Mouse (Mus musculus): ENCODE measurements at regions not wholly inside any gene's neighbourhood (a gene's known extent, or its start where the extent isn't known, plus 50 kb on each side); places are given as distances from the start of the nearest gene placed in this dataset.

GRCm38 (mm10) chr2:51847964-51848363 lies 87.0 kb downstream of the Rbm43 start:
- Histone ChIP-seq H3K9ac (replicated peaks; ENCODE audit: low read length, poor library complexity, severe bottlenecking) (no peak overlapping the region), H3K4me1 (ENCODE audit: insufficient read depth, low read length) (no peaks in the 10 kb centered on the region), H3K4me2 (ENCODE audit: low read depth, low read length, poor library complexity, severe bottlenecking) (no peak overlapping the region), H3K4me3 (ENCODE audit: low read depth, low read length) (no peak overlapping the region), H3K36me3 (ENCODE audit: insufficient read depth, low read length) (no peaks in the 10 kb centered on the region), H3K27ac (ENCODE audit: low read depth, low read length) (no peak overlapping the region), H3K9me3 (ENCODE audit: low read length) (no peaks in the 10 kb centered on the region), H3K27me3 (ENCODE audit: insufficient read depth, low read length) (no peaks in the 10 kb centered on the region)
- ATAC-seq (ENCODE audit: low FRiP score) (no peak), DNase-seq (ENCODE audit: low spot score) (no peak)
- WGBS, result 68% methylated on average over 6 of the region's 6 CpGs
- no peak for TF ChIP-seq CTCF (IDR thresholded peaks at IDR 0.05)

- no peak for TF ChIP-seq CTCF (IDR thresholded peaks at IDR 0.05)
- Histone ChIP-seq H3K27me3 (ENCODE audit: insufficient read depth, low read length) (no peaks in the 10 kb centered on the region), H3K4me1 (ENCODE audit: insufficient read depth, low read length) (no peaks in the 10 kb centered on the region), H3K36me3 (ENCODE audit: insufficient read depth, low read length) (no peaks in the 10 kb centered on the region), H3K9me3 (ENCODE audit: low read length) (no peaks in the 10 kb centered on the region), H3K27ac (ENCODE audit: low read depth, low read length) (no peak overlapping the region), H3K4me3 (ENCODE audit: low read depth, low read length) (no peak overlapping the region), H3K9ac (replicated peaks; ENCODE audit: low read length, poor library complexity, severe bottlenecking) (no peak overlapping the region), H3K4me2 (ENCODE audit: low read depth, low read length, poor library complexity, severe bottlenecking) (no peak overlapping the region)
- ATAC-seq (ENCODE audit: low FRiP score), result no peak
- WGBS, result 64% methylated on average over 2 of the region's 2 CpGs
- DNase-seq (ENCODE audit: low spot score), result no peak
Measured at GRCm38 (mm10) chr2:51848491-51848890, 86.5 kb downstream of the Rbm43 start.

DNA sequence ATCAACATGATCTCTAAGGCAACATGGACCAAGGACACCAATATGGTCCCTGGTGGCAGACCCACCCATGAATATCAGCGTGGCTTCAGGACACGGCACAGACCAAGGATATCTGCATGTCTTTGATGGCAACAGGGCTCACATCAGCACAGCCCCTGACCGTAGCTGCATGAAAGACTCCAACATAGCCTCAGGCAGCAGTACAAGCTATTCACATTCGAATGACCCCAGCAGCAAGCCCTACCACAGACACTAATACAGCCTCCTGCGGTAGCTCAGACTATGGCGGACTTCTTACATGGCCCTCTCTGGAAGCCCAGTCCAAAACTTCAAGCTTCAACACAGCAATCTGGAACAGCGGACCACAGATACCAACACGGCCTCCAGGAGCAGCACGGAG lies 84.4 kb downstream of the Rbm43 start:
- no peak for DNase-seq (ENCODE audit: low spot score)
- 86% methylated on average over 9 of the region's 9 CpGs for WGBS
- H3K9me3 ChIP-seq (ENCODE audit: low read length), result no peaks in the 10 kb centered on the region

GRCm38 (mm10) chr2:51851711-51852110 lies 83.3 kb downstream of the Rbm43 start:
- no peak for ATAC-seq (ENCODE audit: low FRiP score)
- H3K9ac ChIP-seq (replicated peaks; ENCODE audit: low read length, poor library complexity, severe bottlenecking), result no peak overlapping the region
- no peaks in the 10 kb centered on the region for H3K36me3 ChIP-seq (ENCODE audit: insufficient read depth, low read length)
- no peaks in the 10 kb centered on the region for H3K4me1 ChIP-seq (ENCODE audit: insufficient read depth, low read length)
- no peaks in the 10 kb centered on the region for H3K27me3 ChIP-seq (ENCODE audit: insufficient read depth, low read length)
- 92% methylated on average over 7 of the region's 7 CpGs for WGBS
- H3K4me2 ChIP-seq (ENCODE audit: low read depth, low read length, poor library complexity, severe bottlenecking), result no peak overlapping the region
- DNase-seq (ENCODE audit: low spot score), result no peak
- no peak for TF ChIP-seq CTCF (IDR thresholded peaks at IDR 0.05)
- no peak overlapping the region for H3K4me3 ChIP-seq (ENCODE audit: low read depth, low read length)
- H3K9me3 ChIP-seq (ENCODE audit: low read length), result no peaks in the 10 kb centered on the region
- H3K27ac ChIP-seq (ENCODE audit: low read depth, low read length), result no peak overlapping the region

More for the DNA sequence above, 84.4 kb downstream of the Rbm43 start:
- no peaks in the 10 kb centered on the region for H3K36me3 ChIP-seq (ENCODE audit: insufficient read depth, low read length)
- H3K4me1 ChIP-seq (ENCODE audit: insufficient read depth, low read length), result no peaks in the 10 kb centered on the region
- ATAC-seq (ENCODE audit: low FRiP score), result no peak
- no peak overlapping the region for H3K4me3 ChIP-seq (ENCODE audit: low read depth, low read length)
- no peaks in the 10 kb centered on the region for H3K27me3 ChIP-seq (ENCODE audit: insufficient read depth, low read length)
- H3K9ac ChIP-seq (replicated peaks; ENCODE audit: low read length, poor library complexity, severe bottlenecking), result no peak overlapping the region
- no peak overlapping the region for H3K4me2 ChIP-seq (ENCODE audit: low read depth, low read length, poor library complexity, severe bottlenecking)
- no peak for TF ChIP-seq CTCF (IDR thresholded peaks at IDR 0.05)
- no peak overlapping the region for H3K27ac ChIP-seq (ENCODE audit: low read depth, low read length)

DNA sequence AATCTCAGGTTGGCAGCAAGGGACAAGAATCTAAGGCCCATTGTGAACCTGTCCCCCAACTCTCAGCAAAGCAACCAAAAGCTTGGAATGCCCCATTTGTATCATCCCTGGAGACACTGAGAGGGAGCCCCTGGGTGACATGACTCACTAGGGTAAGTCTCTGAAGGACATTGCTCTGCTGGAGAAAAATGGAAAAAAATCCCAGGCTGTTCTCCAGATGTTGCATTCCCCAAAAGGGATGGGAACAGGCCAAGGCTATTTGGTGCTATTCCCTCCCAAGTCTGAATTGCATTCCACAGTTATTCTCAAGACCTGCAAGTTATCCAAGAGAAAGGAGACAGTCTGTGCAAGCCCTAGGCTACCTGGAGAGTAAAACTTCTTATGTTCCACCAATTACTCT lies 77.7 kb downstream of the Rbm43 start:
- Histone ChIP-seq H3K4me1 (ENCODE audit: insufficient read depth, low read length) (no peaks in the 10 kb centered on the region), H3K27me3 (ENCODE audit: insufficient read depth, low read length) (no peaks in the 10 kb centered on the region), H3K4me3 (ENCODE audit: low read depth, low read length) (no peak overlapping the region), H3K4me2 (ENCODE audit: low read depth, low read length, poor library complexity, severe bottlenecking) (no peak overlapping the region), H3K9me3 (ENCODE audit: low read length) (no peaks in the 10 kb centered on the region), H3K27ac (ENCODE audit: low read depth, low read length) (no peak overlapping the region), H3K9ac (replicated peaks; ENCODE audit: low read length, poor library complexity, severe bottlenecking) (no peak overlapping the region), H3K36me3 (ENCODE audit: insufficient read depth, low read length) (no peaks in the 10 kb centered on the region)
- no peak for TF ChIP-seq CTCF (IDR thresholded peaks at IDR 0.05)
- DNase-seq (ENCODE audit: low spot score) (no peak), ATAC-seq (ENCODE audit: low FRiP score) (no peak)

GRCm38 (mm10) chr2:51866045-51866444 lies 68.9 kb downstream of the Rbm43 start:
- Histone ChIP-seq H3K9ac (replicated peaks; ENCODE audit: low read length, poor library complexity, severe bottlenecking) (no peak overlapping the region), H3K4me3 (ENCODE audit: low read depth, low read length) (no peak overlapping the region), H3K4me2 (ENCODE audit: low read depth, low read length, poor library complexity, severe bottlenecking) (no peak overlapping the region), H3K27ac (ENCODE audit: low read depth, low read length) (no peak overlapping the region), H3K4me1 (ENCODE audit: insufficient read depth, low read length) (no peaks in the 10 kb centered on the region), H3K9me3 (ENCODE audit: low read length) (no peaks in the 10 kb centered on the region), H3K27me3 (ENCODE audit: insufficient read depth, low read length) (no peaks in the 10 kb centered on the region), H3K36me3 (ENCODE audit: insufficient read depth, low read length) (no peaks in the 10 kb centered on the region)
- WGBS, result 78% methylated on average over 5 of the region's 5 CpGs
- TF ChIP-seq CTCF (IDR thresholded peaks at IDR 0.05), result no peak
- no peak for DNase-seq (ENCODE audit: low spot score)
- ATAC-seq (ENCODE audit: low FRiP score), result no peak

Measured in midbrain, postnatal 0 days (tissue).